Mouse (Mus musculus): ENCODE data around the gene Scg5. TPM values are rescaled to one million over a fixed set of nuclear protein-coding genes. Genes with fewer than 3 reads are reported as not detected.
A peak's percentile ranks its signal among the peaks of the same experiment; 100 is the strongest.

Gene Scg5
- total RNA-seq, 2 experiments from 2014 or later = 404 to 421 TPM

DNA sequence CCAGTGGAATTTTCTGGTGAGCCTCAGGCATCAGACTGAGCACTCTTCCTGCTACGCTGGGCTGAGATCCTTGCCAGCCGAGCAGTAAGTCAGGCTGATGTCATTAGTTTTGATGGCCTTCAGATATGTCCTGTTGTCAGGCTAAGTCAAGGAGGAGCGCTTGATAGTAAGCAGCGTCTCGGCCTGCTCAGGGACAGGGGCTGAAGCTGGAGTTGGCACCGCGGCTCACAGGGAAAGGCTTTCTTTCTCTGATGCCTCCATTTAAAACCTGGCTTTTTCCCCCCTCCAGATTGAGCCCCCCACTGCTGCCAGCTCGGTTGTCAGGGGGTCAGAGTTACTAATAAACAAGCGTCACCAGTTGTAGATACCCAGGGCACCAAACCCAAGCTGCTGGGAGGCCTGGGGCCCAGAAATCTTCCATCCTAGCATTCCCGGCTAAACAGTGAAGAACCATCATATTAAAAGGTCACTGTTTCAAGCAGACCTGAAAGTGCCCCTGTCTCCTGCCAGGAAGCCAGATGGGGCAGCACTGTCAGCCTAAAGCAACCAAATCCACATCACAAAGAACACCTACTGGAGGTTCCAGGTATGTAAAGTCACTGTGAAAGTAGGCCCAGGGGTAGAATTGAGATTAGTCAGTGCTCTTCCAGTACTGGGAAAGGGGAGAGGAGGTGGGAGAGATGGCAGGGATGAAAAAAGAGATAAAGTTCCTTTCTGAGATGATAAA is 21.9 kb downstream of the Scg5 start:
- no peak for DNase-seq (ENCODE audit: low spot score in 2 of 2)

- DNase-seq (ENCODE audit: low spot score in 2 of 2) = peak in 1 of 2 experiments; percentile 40
Observed at GRCm38 (mm10) chr2:113805765-113806164, 23.2 kb downstream of the Scg5 start.

DNA sequence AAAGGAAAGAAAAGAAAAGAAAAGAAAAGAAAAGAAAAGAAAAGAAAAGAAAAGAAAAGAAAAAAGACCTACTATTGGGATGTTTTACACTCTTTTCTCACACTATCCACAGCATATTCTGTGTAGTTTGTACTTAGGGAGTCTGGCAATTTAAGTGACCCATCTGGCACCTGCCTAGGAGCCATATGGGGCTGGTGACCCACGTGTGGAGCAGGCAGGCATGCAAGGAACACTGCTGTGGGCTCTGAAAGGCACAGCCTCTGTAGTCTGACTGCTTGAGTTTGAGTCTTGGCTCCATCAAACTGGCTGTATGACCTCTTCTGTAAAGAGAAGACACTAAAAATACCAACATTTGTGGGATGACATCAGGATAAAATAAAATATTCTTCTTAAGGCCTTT is 25.2 kb downstream of the Scg5 start:
- DNase-seq (ENCODE audit: low spot score in 2 of 2) = no peak

GRCm38 (mm10) chr2:113800846-113801245 is 28.1 kb downstream of the Scg5 start:
- DNase-seq (ENCODE audit: low spot score in 2 of 2) = no peak

GRCm38 (mm10) chr2:113798605-113799004 is 30.3 kb downstream of the Scg5 start:
- no peak for DNase-seq (ENCODE audit: low spot score in 2 of 2)

GRCm38 (mm10) chr2:113795186-113795585 is 33.7 kb downstream of the Scg5 start:
- DNase-seq (ENCODE audit: low spot score in 2 of 2) = no peak

GRCm38 (mm10) chr2:113793521-113793920 is 35.4 kb downstream of the Scg5 start:
- no peak for DNase-seq (ENCODE audit: low spot score in 2 of 2)

- no peak for DNase-seq (ENCODE audit: low spot score in 2 of 2)
Observed at GRCm38 (mm10) chr2:113788821-113789387, 40.0 kb downstream of the Scg5 start.

DNA sequence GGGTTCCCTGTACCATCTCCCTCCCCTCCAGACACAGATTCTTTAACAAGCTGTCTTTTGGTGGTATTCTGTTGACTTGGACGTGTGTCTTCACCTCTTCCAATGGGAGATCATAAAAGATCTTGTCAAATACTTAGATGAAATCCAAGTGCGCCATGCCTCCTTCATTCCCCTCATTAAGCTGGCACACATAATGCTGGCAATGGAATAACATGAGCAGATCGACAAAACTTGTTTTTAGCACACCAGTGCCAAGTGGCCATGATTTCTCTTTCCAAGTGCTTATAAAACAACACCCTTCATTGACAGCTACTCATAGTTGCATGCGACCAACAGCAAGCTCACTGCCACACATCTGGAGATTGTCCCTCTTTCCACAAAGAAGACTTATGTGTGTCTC is 41.0 kb downstream of the Scg5 start:
- no peak for DNase-seq (ENCODE audit: low spot score in 2 of 2)

DNA sequence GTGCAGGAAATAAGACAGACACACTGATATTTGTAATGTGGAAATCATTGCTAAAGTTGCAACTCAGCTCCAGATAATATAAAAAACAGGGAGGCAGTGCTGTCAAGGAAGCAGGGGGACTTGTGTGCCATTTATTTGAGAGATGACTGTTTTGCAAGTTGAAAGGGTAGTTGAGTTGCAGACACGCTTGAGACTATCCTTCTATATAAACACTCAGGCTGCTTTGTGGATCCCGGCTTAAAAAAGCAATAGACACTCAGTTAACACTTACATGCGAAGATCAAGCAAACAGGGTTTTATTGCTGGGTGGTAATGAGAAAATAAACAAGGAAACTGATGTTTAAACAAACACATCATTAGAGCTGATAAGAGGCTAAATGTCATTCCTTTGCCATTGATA is 44.1 kb downstream of the Scg5 start:
- no peak for DNase-seq (ENCODE audit: low spot score in 2 of 2)

DNA sequence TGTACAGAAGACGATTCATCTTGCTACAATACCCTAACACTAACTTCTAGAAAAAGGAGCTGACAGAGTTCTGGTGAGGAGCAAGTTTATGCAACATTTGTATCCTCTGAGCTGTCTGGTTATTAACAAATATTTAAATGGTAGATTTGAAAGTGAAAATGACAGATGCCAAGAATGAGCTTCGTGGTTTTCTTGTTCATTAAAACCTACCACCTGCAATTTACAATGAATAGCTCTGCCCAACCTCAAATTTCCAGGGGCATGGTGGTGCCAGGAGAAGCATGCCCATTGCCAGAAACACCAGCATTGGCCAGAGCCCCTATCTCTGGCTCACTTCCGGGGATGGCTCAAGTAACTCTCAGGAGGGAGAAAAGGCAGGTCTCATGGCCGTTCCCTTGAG is 47.4 kb downstream of the Scg5 start:
- no peak for DNase-seq (ENCODE audit: low spot score in 2 of 2)

- DNase-seq (ENCODE audit: low spot score in 2 of 2) = peak in 1 of 2 experiments; percentile 69
Observed at GRCm38 (mm10) chr2:113781107-113781506, 47.8 kb downstream of the Scg5 start.

DNA sequence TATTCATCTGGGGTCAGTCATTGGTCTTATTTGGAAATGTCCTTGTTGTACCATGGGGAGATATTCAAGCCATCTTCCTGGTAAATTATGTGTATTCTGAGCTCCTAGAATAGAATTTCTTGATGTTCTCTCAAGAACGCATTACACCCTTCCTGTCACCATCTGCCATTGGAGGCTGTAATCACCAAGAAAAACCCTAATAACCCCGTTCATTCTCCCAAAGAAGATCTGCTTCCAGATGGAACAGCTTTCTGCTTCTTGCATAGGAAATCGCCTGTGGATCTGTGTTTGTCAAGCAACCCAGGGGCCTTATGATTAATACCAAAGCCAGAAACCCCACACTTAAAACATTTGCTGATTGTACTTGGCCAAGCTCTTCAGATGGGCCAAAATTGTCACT is 49.6 kb downstream of the Scg5 start:
- peak; percentile 44 to 63 for DNase-seq (ENCODE audit: low spot score in 2 of 2)

- no peak for DNase-seq (ENCODE audit: low spot score in 2 of 2)
Observed at GRCm38 (mm10) chr2:113778036-113778435, 50.9 kb downstream of the Scg5 start.

GRCm38 (mm10) chr2:113776297-113776696 is 52.6 kb downstream of the Scg5 start:
- no peak for DNase-seq (ENCODE audit: low spot score in 2 of 2)

- no peak for DNase-seq (ENCODE audit: low spot score in 2 of 2)
Observed at GRCm38 (mm10) chr2:113774150-113774805, 54.6 kb downstream of the Scg5 start.

GRCm38 (mm10) chr2:113768541-113769303 is 60.2 kb downstream of the Scg5 start:
- DNase-seq (ENCODE audit: low spot score in 2 of 2) = peak in 1 of 2 experiments; percentile 39

- DNase-seq (ENCODE audit: low spot score in 2 of 2) = no peak
Observed at GRCm38 (mm10) chr2:113765885-113766284, 63.0 kb downstream of the Scg5 start.

- DNase-seq (ENCODE audit: low spot score in 2 of 2) = no peak
Observed at GRCm38 (mm10) chr2:113764968-113765367, 64.0 kb downstream of the Scg5 start.

- no peak for DNase-seq (ENCODE audit: low spot score in 2 of 2)
Observed at GRCm38 (mm10) chr2:113758311-113759161, 70.4 kb downstream of the Scg5 start, which contains the start of gene Grem1. TSS of gene Grem1 (minus strand) at chr2:113758646.

All from layer of hippocampus, adult 18-20 months (tissue).